ENCODE assay signal across 8 mouse cellular contexts in genomic region chr3:101805562-101806004, GRCm38 (mm10). TPM values are rescaled to one million over a fixed set of nuclear protein-coding genes. Genes with fewer than 3 reads are reported as not detected.
DNase-seq lines count a peak whose midpoint lies in the region; ATAC-seq and TF ChIP-seq lines count a peak whose summit lies in the region.

No protein-coding gene starts in this region.

- intact Hi-C loops in gastrocnemius, postnatal 14 days (cut with DNase I; ENCODE audit: low total_unique reads) = loop anchor here (2.0 to 5.0 kb wide), 2 partner anchors 203 to 298 kb away; no protein-coding TSS in a partner anchor

- peak; percentile 72 for DNase-seq in embryo, embryonic 10 days (ENCODE audit: low spot score)
- DNase-seq in liver, embryonic 13.5 days = no peak
- DNase-seq in yolk sac, embryonic 10.5 days (ENCODE audit: low spot score) = peak; percentile 91
- no peak for DNase-seq in gastrocnemius, postnatal 14 days
- DNase-seq in left cerebral cortex, adult 11 months (ENCODE audit: low spot score) = no peak

- no peak for TF ChIP-seq POLR2A in ES-Bruce4 (IDR thresholded peaks at IDR 0.05; ENCODE audit: insufficient read depth, low read length)

- no peaks in the 10 kb centered on the region for H3K9me3 ChIP-seq in ES-Bruce4 (replicated peaks; ENCODE audit: control insufficient read depth, insufficient read depth, low read length, poor library complexity, severe bottlenecking)
- no peaks in the 10 kb centered on the region for H3K9me3 ChIP-seq in hindbrain, embryonic 13.5 days
- H3K9me3 ChIP-seq in liver, embryonic 13.5 days (replicated peaks) = no peaks in the 10 kb centered on the region

- H3K27me3 ChIP-seq in ES-Bruce4 (ENCODE audit: control insufficient read depth, insufficient read depth, low read length, poor library complexity, severe bottlenecking) = no peaks in the 10 kb centered on the region
- 0 out of 2 replicates have a peak, but pooled peaks cover 5% of the 10 kb centered on the region for H3K27me3 ChIP-seq in hindbrain, embryonic 13.5 days
- no peaks in the 10 kb centered on the region for H3K27me3 ChIP-seq in liver, embryonic 13.5 days

- no peak overlapping the region for H3K4me2 ChIP-seq in hindbrain, embryonic 13.5 days
- H3K4me2 ChIP-seq in liver, embryonic 13.5 days = peak overlapping the region; percentile 39; the same call in 1 of the 2 replicates

- peak; percentile 14; the same call in 1 of the 2 replicates for ATAC-seq in hindbrain, embryonic 13.5 days (ENCODE audit: low FRiP score)
- no peak for ATAC-seq in liver, embryonic 13.5 days (ENCODE audit: low read depth)
- no peak for ATAC-seq in megakaryocyte progenitor cell, adult 5-6 weeks (replicated peaks; ENCODE audit: poor library complexity)

- no peak for TF ChIP-seq CTCF in ES-Bruce4 (IDR thresholded peaks at IDR 0.05; ENCODE audit: low read depth, low read length)

- no peak overlapping the region for H3K4me3 ChIP-seq in ES-Bruce4 (ENCODE audit: low read depth, low read length)
- H3K4me3 ChIP-seq in hindbrain, embryonic 13.5 days = no peak overlapping the region
- no peak overlapping the region for H3K4me3 ChIP-seq in liver, embryonic 13.5 days (replicated peaks)

- peak; percentile 64; the same call in 1 of the 2 replicates for TF ChIP-seq EP300 in ES-Bruce4 (IDR thresholded peaks at IDR 0.05; ENCODE audit: insufficient read depth, low read depth, low read length)

- no peak overlapping the region for H3K9ac ChIP-seq in ES-Bruce4 (ENCODE audit: low read depth, poor library complexity, severe bottlenecking)
- H3K9ac ChIP-seq in hindbrain, embryonic 13.5 days = no peak overlapping the region
- H3K9ac ChIP-seq in liver, embryonic 13.5 days = no peak overlapping the region

- 19% methylated on average over 13 of the region's 13 CpGs for WGBS in hindbrain, embryonic 13.5 days
- 34% methylated on average over 13 of the region's 13 CpGs for WGBS in liver, embryonic 13.5 days (ENCODE audit: insufficient replicate concordance)

- no peaks in the 10 kb centered on the region for H3K4me1 ChIP-seq in ES-Bruce4 (ENCODE audit: control insufficient read depth, insufficient read depth, low read length)
- peaks cover 37% of the 10 kb centered on the region for H3K4me1 ChIP-seq in hindbrain, embryonic 13.5 days (replicated peaks)
- H3K4me1 ChIP-seq in liver, embryonic 13.5 days (replicated peaks) = peaks cover 17% of the 10 kb centered on the region

- H3K27ac ChIP-seq in ES-Bruce4 (ENCODE audit: insufficient read depth, low read length) = no peak overlapping the region
- 0 out of 2 replicates have a peak overlapping the region, but pooled peaks have one; percentile 30 for H3K27ac ChIP-seq in hindbrain, embryonic 13.5 days
- 0 out of 2 replicates have a peak overlapping the region, but pooled peaks have one; percentile 5 for H3K27ac ChIP-seq in liver, embryonic 13.5 days

- H3K36me3 ChIP-seq in ES-Bruce4 (ENCODE audit: control insufficient read depth, insufficient read depth, low read length, poor library complexity, severe bottlenecking) = no peaks in the 10 kb centered on the region
- no peaks in the 10 kb centered on the region for H3K36me3 ChIP-seq in hindbrain, embryonic 13.5 days
- H3K36me3 ChIP-seq in liver, embryonic 13.5 days = no peaks in the 10 kb centered on the region

RNA-seq across cellular contexts. Expression of gene Mab21l3, which starts 43.2 kb away (rescaled TPM):
- polyA plus RNA-seq in ES-Bruce4 (2011; ENCODE audit: insufficient read depth, insufficient read length, low read depth, missing spikeins) = 3.4 and 3.8 TPM in 2 replicates
- 0.19 and 0.34 TPM in 2 replicates for polyA plus RNA-seq in hindbrain, embryonic 13.5 days (2015; fragmentation: Nextera tagmentation; extraction: Ambion mirVana)
- polyA plus RNA-seq in liver, embryonic 13.5 days (2015; fragmentation: Nextera tagmentation; extraction: Ambion mirVana) = 0.03 TPM in 1 of 2 replicates, not detected in the other
- total RNA-seq in megakaryocyte progenitor cell, adult 5-6 weeks (2015) = not detected in 2 replicates
- total RNA-seq in megakaryocyte progenitor cell, adult 5-6 weeks (2017) = not detected in 2 replicates
- total RNA-seq in gastrocnemius, postnatal 14 days (2021) = not detected

Comparison
In these comparisons a context has a peak if more than half of its experiments do, and no peak if none do; other contexts are left out.
1. DNase-seq: peak in embryo, embryonic 10 days (single experiment) and yolk sac, embryonic 10.5 days (single experiment); none in liver, embryonic 13.5 days (single experiment), gastrocnemius, postnatal 14 days (single experiment) and left cerebral cortex, adult 11 months (single experiment).